Mouse (Mus musculus) small intestine, adult 2 months (tissue): ENCODE data around the gene Rbms1. TPM values are rescaled to one million over a fixed set of nuclear protein-coding genes. Genes with fewer than 3 reads are reported as not detected.

Experiments
- H3K27ac ChIP-seq: fragments of 200-500 bp; 2 replicates; pipeline ENCODE4 v1.5.1; 2012; ENCODE audit warnings: low read depth, low read length, control low read depth, inconsistent platforms; ENCODE audit not compliant: insufficient read depth
- H3K27me3 ChIP-seq: fragments of 200-500 bp; 2 replicates; pipeline ENCODE4 v1.6.1; 2012; ENCODE audit warnings: mild to moderate bottlenecking, moderate library complexity, low read length, inconsistent platforms; ENCODE audit not compliant: control insufficient read depth, insufficient read depth
- H3K36me3 ChIP-seq: fragments of 200-500 bp; 2 replicates; pipeline ENCODE4 v1.6.1; 2012; ENCODE audit warnings: mild to moderate bottlenecking, low read length, control low read depth, inconsistent platforms; ENCODE audit not compliant: control insufficient read depth, insufficient read depth
- H3K4me1 ChIP-seq: fragments of 200-500 bp; 2 replicates; pipeline ENCODE4 v1.6.1; 2012; ENCODE audit warnings: low read length, inconsistent platforms, mixed read lengths; ENCODE audit not compliant: control insufficient read depth, insufficient read depth, insufficient read length
- H3K4me3 ChIP-seq: fragments of 200-500 bp; 2 replicates; pipeline ENCODE4 v1.5.1; 2012; ENCODE audit warnings: low read depth, mild to moderate bottlenecking, control low read depth, inconsistent platforms, low read length, moderate library complexity
- CTCF ChIP-seq: fragments of 200-500 bp; IDR thresholded peaks from 2 replicates; pipeline ENCODE4 v1.5.1; 2012; ENCODE audit warnings: low read depth, mild to moderate bottlenecking, control low read depth, inconsistent platforms, low read length, moderate library complexity, mixed read lengths; ENCODE audit not compliant: insufficient replicate concordance, insufficient read length; ENCODE audit errors: extremely low read depth
- POLR2A ChIP-seq: fragments of 200-500 bp; IDR thresholded peaks from 2 replicates; pipeline ENCODE4 v1.6.1; 2012; ENCODE audit warnings: low read depth, mild to moderate bottlenecking, control low read depth, inconsistent platforms, low read length, moderate library complexity
- WGBS: fragments of 180-500 bp; shearing (Covaris S2); methylation state at CpG from one replicate; pipeline ENCODE4 v1.1.7; 2018; 5-methylcytosine and 5-hydroxymethylcytosine counted together
- polyA plus RNA-seq: library from polyadenylated mRNA; depleted of rRNA; stranded (reverse); fragments of >200 nt; gene quantifications from 2 replicates; pipeline ENCODE4 v1.2.3, GENCODE M21; 2012

The Rbms1 gene
- polyA plus RNA-seq, 1 experiment, result 41.2 TPM

DNA sequence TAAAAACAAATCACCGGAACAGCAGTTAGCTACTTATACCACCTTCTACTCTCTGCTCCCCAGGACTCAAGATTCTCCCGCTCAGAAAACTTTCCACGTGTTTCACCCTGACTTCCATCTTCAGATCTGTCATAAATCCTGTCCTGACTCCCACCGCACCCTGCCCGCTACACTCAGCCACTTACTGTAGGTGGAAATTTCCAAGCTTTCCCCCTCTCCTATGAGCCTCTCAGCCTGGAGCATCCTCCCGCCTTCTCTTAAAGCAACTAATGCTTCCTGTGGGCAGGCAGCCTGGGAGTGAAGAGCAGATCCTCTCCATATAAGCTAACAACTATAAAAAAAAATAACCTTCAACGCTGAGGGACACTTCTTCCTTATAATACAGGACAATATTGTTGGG, 44.6 kb downstream of the Rbms1 start:
- Histone ChIP-seq H3K36me3 (no peaks in the 10 kb centered on the region), H3K4me1 (no peaks in the 10 kb centered on the region), H3K27me3 (no peaks in the 10 kb centered on the region), H3K4me3 (no peak overlapping the region), H3K27ac (no peak overlapping the region)
- TF ChIP-seq POLR2A (no peak), CTCF (no peak)
- 77% methylated on average over 7 of the region's 7 CpGs for WGBS

DNA sequence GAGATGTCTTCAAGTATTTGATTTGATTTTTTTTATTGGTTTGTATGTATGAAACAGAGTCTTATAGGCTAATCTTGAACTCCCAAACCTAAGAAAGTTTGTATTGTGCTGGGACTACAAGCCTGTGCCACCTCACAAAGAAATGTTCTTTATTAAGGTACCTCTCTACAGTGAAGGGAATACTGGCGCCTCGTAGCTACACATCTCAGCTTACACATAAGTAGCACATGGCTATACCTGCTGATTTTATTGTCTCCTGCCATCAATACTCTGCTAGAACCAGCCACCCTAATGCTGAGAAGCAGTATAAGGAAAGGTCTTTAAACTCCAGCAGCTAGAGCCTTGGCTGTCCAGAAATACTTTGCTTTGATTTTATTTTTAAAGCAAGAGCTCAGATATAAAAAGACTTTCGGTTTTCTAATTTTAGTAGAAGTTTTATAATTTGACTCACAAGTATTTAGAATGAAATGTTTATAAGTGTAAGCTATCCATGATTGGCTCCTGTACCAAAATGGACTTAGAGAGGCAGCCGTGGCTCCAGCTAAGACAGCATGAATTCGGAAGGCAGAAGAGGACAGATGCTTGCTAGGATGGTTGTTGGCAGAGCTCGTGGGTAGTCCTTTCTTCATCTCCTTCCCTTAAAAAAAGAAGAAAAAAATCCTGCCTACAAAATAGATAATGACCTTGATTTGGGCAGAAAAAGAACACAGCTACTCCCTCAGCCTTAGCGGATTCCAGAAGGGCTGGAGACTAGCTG, 48.3 kb downstream of the Rbms1 start:
- TF ChIP-seq POLR2A, result no peak
- TF ChIP-seq CTCF, result no peak
- Histone ChIP-seq H3K4me3 (no peak overlapping the region), H3K36me3 (no peaks in the 10 kb centered on the region), H3K27ac (no peak overlapping the region), H3K27me3 (no peaks in the 10 kb centered on the region), H3K4me1 (no peaks in the 10 kb centered on the region)
- WGBS, result 79% methylated on average over 7 of the region's 7 CpGs

- no peaks in the 10 kb centered on the region for H3K36me3 ChIP-seq
- no peaks in the 10 kb centered on the region for H3K27me3 ChIP-seq
- 86% methylated on average over 3 of the region's 3 CpGs for WGBS
- TF ChIP-seq POLR2A, result no peak
- TF ChIP-seq CTCF, result no peak
- no peak overlapping the region for H3K27ac ChIP-seq
- H3K4me1 ChIP-seq, result no peaks in the 10 kb centered on the region
- no peak overlapping the region for H3K4me3 ChIP-seq
Observed at GRCm38 (mm10) chr2:60913281-60913680, 49.7 kb downstream of the Rbms1 start.

- Histone ChIP-seq H3K27me3 (no peaks in the 10 kb centered on the region; the same call in 1 of the 2 replicates), H3K36me3 (no peaks in the 10 kb centered on the region), H3K4me1 (no peaks in the 10 kb centered on the region), H3K4me3 (no peak overlapping the region), H3K27ac (no peak overlapping the region)
- no peak for TF ChIP-seq CTCF
- TF ChIP-seq POLR2A, result no peak
- 89% methylated on average over 8 of the region's 8 CpGs for WGBS
Observed at GRCm38 (mm10) chr2:60911716-60912115, 51.3 kb downstream of the Rbms1 start.

DNA sequence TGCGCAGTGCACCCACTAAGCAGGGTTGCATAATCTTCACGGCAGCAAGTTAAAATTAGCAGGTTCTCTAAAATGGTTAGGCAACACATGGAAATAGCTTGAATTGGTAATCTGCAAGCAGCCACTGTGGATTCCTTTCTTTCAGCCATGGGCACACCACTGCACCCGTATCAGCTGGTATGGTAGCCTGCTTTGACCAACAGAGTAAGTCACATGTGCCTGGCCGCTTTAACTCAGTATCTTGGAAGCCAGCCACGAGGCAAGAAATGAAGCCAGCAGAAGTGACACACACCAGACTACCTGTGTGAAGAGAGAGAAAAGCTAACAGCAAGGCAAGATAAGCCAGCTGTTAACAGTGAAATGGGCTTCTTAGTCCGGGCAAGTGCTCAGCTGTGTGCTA, 52.2 kb downstream of the Rbms1 start:
- TF ChIP-seq CTCF (no peak), POLR2A (no peak)
- Histone ChIP-seq H3K36me3 (no peaks in the 10 kb centered on the region), H3K4me3 (no peak overlapping the region), H3K27me3 (no peaks in the 10 kb centered on the region; the same call in 1 of the 2 replicates), H3K27ac (no peak overlapping the region), H3K4me1 (no peaks in the 10 kb centered on the region)
- 33% methylated on average over 6 of the region's 6 CpGs for WGBS

DNA sequence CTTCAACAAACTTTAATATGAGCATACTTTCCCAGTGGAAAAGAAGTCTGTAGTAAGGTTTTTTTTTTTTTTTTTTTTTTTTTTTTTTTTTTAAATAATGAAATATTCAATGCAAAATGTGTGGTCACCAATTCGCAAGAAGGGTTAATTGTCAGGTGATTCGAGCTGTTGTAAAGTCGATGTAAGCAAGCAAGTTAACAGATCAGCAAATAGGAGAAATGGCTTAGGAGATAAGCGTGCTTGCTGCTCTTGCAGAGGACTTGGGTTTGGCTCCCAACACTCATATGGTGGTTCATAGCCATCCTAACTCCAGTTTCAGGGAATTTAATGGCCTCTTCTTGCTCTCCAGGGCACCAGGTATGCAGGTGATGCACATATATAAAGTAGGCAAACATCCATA, 54.4 kb downstream of the Rbms1 start:
- Histone ChIP-seq H3K27me3 (peaks cover 2% of the 10 kb centered on the region; the same call in 1 of the 2 replicates), H3K4me1 (no peaks in the 10 kb centered on the region), H3K36me3 (no peaks in the 10 kb centered on the region), H3K27ac (no peak overlapping the region), H3K4me3 (no peak overlapping the region)
- WGBS, result 29% methylated on average over 4 of the region's 4 CpGs
- TF ChIP-seq CTCF (no peak), POLR2A (no peak)

- Histone ChIP-seq H3K36me3 (no peaks in the 10 kb centered on the region), H3K27ac (no peak overlapping the region), H3K4me3 (no peak overlapping the region), H3K27me3 (peaks cover 2% of the 10 kb centered on the region; the same call in 1 of the 2 replicates), H3K4me1 (no peaks in the 10 kb centered on the region)
- WGBS, result 29% methylated on average over 12 of the region's 12 CpGs
- no peak for TF ChIP-seq CTCF
- no peak for TF ChIP-seq POLR2A
Observed at GRCm38 (mm10) chr2:60908116-60908515, 54.9 kb downstream of the Rbms1 start.
